ENCODE assay signal across 23 mouse cellular contexts in the genomic region with DNA sequence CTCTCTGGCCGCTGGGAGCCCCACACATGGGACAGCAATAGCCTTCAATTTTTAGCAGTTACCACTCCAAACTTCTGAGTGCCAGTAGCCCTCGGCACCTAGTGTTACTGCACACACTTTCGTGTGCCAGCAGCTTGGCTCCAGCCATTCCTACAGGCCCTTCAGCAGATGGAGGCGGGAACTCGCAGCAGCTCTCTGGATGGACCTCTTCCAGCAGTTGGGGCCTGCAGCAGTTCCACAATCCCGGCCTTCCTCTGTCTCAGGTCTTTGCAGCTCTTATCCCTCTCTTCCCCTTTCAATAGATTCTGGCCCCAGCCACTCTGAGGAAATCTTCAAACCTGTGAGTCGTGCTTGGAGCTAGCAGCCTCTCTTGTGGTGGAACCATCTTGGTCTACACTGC. TPM values are rescaled to one million over a fixed set of nuclear protein-coding genes. Genes with fewer than 3 reads are reported as not detected.
DNase-seq lines count a peak whose midpoint lies in the region; ATAC-seq and TF ChIP-seq lines count a peak whose summit lies in the region.
"Had no signal": no experiment of that assay in that cellular context is flagged by ENCODE, and none has a peak within 500 bp of the region (broad histone marks: within the 10 kb centered on the region; RNA-seq: fewer than 3 reads in every experiment).

No protein-coding gene starts in this region.

- no peak for TF ChIP-seq POLR2A in cerebellum, adult 2 months (IDR thresholded peaks at IDR 0.05; ENCODE audit: borderline replicate concordance, insufficient read depth, low read length)

- no peaks in the 10 kb centered on the region for H3K27me3 ChIP-seq in cerebellum, adult 2 months (ENCODE audit: control insufficient read depth, insufficient read depth, low read length)
- no peaks in the 10 kb centered on the region for H3K27me3 ChIP-seq in midbrain, embryonic 13.5 days
- H3K27me3 ChIP-seq: CH12.LX; embryonic facial prominence, embryonic 12.5 days; forebrain, embryonic 12.5 days; Patski had no signal

- 36% methylated on average over 7 of the region's 7 CpGs for WGBS in cerebellum, adult 2 months
- WGBS in midbrain, embryonic 13.5 days = 96% methylated on average over 7 of the region's 7 CpGs

- TF ChIP-seq CTCF in cerebellum, adult 2 months (IDR thresholded peaks at IDR 0.05; ENCODE audit: borderline replicate concordance, insufficient read depth, low read depth, low read length) = no peak

- no peak for ATAC-seq in cerebellum, adult (ENCODE audit: insufficient number of reproducible peaks, low FRiP score, low TSS enrichment)
- ATAC-seq in midbrain, embryonic 13.5 days = no peak
- ATAC-seq: activated CD4-positive, CD25-positive, alpha-beta regulatory T cell, adult 4 months; CD4-positive, CD25-positive, alpha-beta regulatory T cell, adult 4 months; forebrain, embryonic 14.5 days; forebrain, embryonic 16.5 days; Patski had no signal

- peaks cover 17% of the 10 kb centered on the region for H3K36me3 ChIP-seq in midbrain, embryonic 13.5 days
- H3K36me3 ChIP-seq: G1E had no signal

- intact Hi-C loops in heart, postnatal 36 days (cut with DNase I) = no loop called here

- peak overlapping the region; percentile 13; the same call in 1 of the 2 replicates for H3K27ac ChIP-seq in cerebellum, adult 2 months (ENCODE audit: insufficient read depth, low read length)
- no peak overlapping the region for H3K27ac ChIP-seq in midbrain, embryonic 13.5 days
- H3K27ac ChIP-seq: embryonic facial prominence, embryonic 10.5 days; embryonic facial prominence, embryonic 12.5 days; forebrain, embryonic 10.5 days; forebrain, embryonic 12.5 days had no signal

- H3K4me2 ChIP-seq in midbrain, embryonic 13.5 days (replicated peaks) = no peak overlapping the region
- H3K4me2 ChIP-seq: embryonic facial prominence, embryonic 12.5 days; forebrain, embryonic 12.5 days had no signal

- H3K9ac ChIP-seq in midbrain, embryonic 13.5 days (replicated peaks) = no peak overlapping the region
- H3K9ac ChIP-seq: embryonic facial prominence, embryonic 12.5 days; forebrain, embryonic 12.5 days had no signal

- H3K4me1 ChIP-seq in cerebellum, adult 2 months (ENCODE audit: control insufficient read depth, insufficient read depth, low read length) = peaks cover 5% of the 10 kb centered on the region; the same call in 1 of the 2 replicates
- peaks cover 22% of the 10 kb centered on the region for H3K4me1 ChIP-seq in midbrain, embryonic 13.5 days (replicated peaks)
- H3K4me1 ChIP-seq: embryonic facial prominence, embryonic 10.5 days; embryonic facial prominence, embryonic 12.5 days; forebrain, embryonic 10.5 days had no signal

- H3K4me3 ChIP-seq in cerebellum, adult 2 months (replicated peaks; ENCODE audit: insufficient read depth, low read depth, low read length) = no peak overlapping the region
- no peak overlapping the region for H3K4me3 ChIP-seq in midbrain, embryonic 13.5 days (replicated peaks)
- H3K4me3 ChIP-seq: embryonic facial prominence, embryonic 10.5 days; embryonic facial prominence, embryonic 12.5 days; forebrain, embryonic 10.5 days; forebrain, embryonic 12.5 days had no signal

- DNase-seq in cerebellum, adult 2 months = no peak
- peak; percentile 39 to 42 for DNase-seq in cerebellum, postnatal 14 days
- no peak for DNase-seq in cerebellum, adult 9-10 months
- DNase-seq in heart, adult 11 months = peak; percentile 68
- DNase-seq in heart, postnatal 36 days = no peak
- DNase-seq: adrenal gland, adult 8-10 months; adrenal gland, postnatal 14 days; B cell, adult 2 months; cerebellum, adult 11-12 months; cerebellum, adult 8-10 months had no signal

- H3K9me3 ChIP-seq in midbrain, embryonic 13.5 days = no peaks in the 10 kb centered on the region
- H3K9me3 ChIP-seq: embryonic facial prominence, embryonic 10.5 days; embryonic facial prominence, embryonic 12.5 days; forebrain, embryonic 10.5 days; forebrain, embryonic 12.5 days; G1E had no signal

RNA-seq across cellular contexts. Expression of a gene that starts 17.7 kb away (rescaled TPM):
- polyA plus RNA-seq in cerebellum, adult 2 months (2012; rRNA removed) = 25.9 and 28.1 TPM in 2 replicates
- 10 to 100 TPM; 22.9 to 23.8 TPM for total RNA-seq in heart, postnatal 36 days (2021)
- 76.4 and 91.1 TPM in 2 replicates for polyA plus RNA-seq in midbrain, embryonic 13.5 days (2015; fragmentation: Nextera tagmentation; extraction: Ambion mirVana)
- total RNA-seq: CH12.LX had no signal
- polyA plus RNA-seq: G1E had no signal

Comparison
In these comparisons a context has a peak if more than half of its experiments do, and no peak if none do; other contexts are left out.
1. DNase-seq: peak in cerebellum, postnatal 14 days (2 of 2) and heart, adult 11 months (single experiment); none in cerebellum, adult 2 months (0 of 2), cerebellum, adult 9-10 months (single experiment) and heart, postnatal 36 days (0 of 2).